Mouse (Mus musculus) embryonic fibroblast, embryonic 13.5 days (primary cell): ENCODE data around the gene Cd200r3.

Experiments used
- CTCF ChIP-seq: IDR thresholded peaks from 2 replicates; pipeline ENCODE4 v1.5.1; 2011; ENCODE audit warnings: mild to moderate bottlenecking, control low read depth, low read length, moderate library complexity, borderline replicate concordance; ENCODE audit not compliant: insufficient read depth
- POLR2A ChIP-seq: IDR thresholded peaks from 2 replicates; pipeline ENCODE4 v1.6.1; 2011; ENCODE audit warnings: low read depth, mild to moderate bottlenecking, control low read depth, low read length, moderate library complexity

- no peak for TF ChIP-seq POLR2A
- no peak for TF ChIP-seq CTCF
Observed at GRCm38 (mm10) chr16:45020055-45020454, 76.6 kb downstream of the Cd200r3 start.
